Mouse (Mus musculus): Measurements from ENCODE around the gene Abcg1.

GRCm38 (mm10) chr17:31133776-31134175 lies 76.3 kb downstream of the Abcg1 start:
- TF ChIP-seq CTCF (IDR thresholded peaks at IDR 0.05; ENCODE audit: low read depth) (no peak), EP300 (IDR thresholded peaks at IDR 0.05; ENCODE audit: low read depth) (no peak)

Measured in heart, postnatal 0 days (tissue).